Mouse (Mus musculus) kidney, adult 2 months (tissue): ENCODE data around the gene Far1.

ENCODE experiments used
- CTCF ChIP-seq: fragments of 200-500 bp; conservative IDR thresholded peaks from 2 replicates; pipeline ENCODE4 v1.5.1; 2011; ENCODE audit warnings: low read depth, mild to moderate bottlenecking, control low read depth, low read length, moderate library complexity, mixed read lengths; ENCODE audit not compliant: insufficient read depth, insufficient read length
- POLR2A ChIP-seq: fragments of 200-500 bp; IDR thresholded peaks from one replicate; pipeline ENCODE4 v1.6.1; 2011; ENCODE audit warnings: low read depth, low read length, control low read depth

DNA sequence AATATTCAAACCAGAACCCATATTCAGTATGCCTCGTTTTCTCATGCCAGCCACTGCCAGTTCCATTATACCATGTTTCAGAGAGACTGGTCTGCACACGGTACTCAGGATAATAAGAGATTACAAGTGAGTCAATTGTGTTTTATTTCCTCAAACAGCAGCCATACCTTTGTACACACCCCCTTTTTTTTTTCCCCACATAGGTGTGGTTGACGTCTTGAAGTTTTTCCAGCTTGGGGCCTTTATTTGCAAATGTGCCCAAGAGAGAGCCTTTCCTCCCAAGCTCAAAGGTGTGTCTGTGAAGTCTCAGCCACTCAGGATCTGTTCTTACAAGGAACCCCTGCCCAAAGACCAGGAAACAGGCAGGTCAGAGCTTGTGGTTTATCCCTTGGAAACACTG, 11.2 kb upstream of the Far1 start:
- no peak for TF ChIP-seq CTCF
- no peak for TF ChIP-seq POLR2A
